Mouse (Mus musculus) hindbrain, embryonic 14.5 days (tissue): Measurements from ENCODE around the gene Unk. TPM values are rescaled to one million over a fixed set of nuclear protein-coding genes. Genes with fewer than 3 reads are reported as not detected.
A peak's percentile ranks its signal among the peaks of the same experiment; 100 is the strongest.

Experiments
- ATAC-seq: fragments of 200-750 bp; cut with Nextera tagmentation; 2 replicates; pipeline ENCODE4 v1.8.0; 2017; ENCODE audit warnings: moderate number of reproducible peaks, mild to moderate bottlenecking, moderate TSS enrichment, moderate library complexity; ENCODE audit not compliant: low FRiP score
- DNase-seq: peaks from one replicate; pipeline ENCODE4 v3.0.0-alpha.2; 2015; ENCODE audit warnings: low spot score
- H3K27ac ChIP-seq: fragments of 300-500 bp; sonication (generic); 2 replicates; pipeline ENCODE4 v1.5.1; 2014; ENCODE audit warnings: mild to moderate bottlenecking, moderate library complexity
- H3K27me3 ChIP-seq: fragments of 300-500 bp; sonication (generic); 2 replicates; pipeline ENCODE4 v1.6.1; 2014; ENCODE audit warnings: mild to moderate bottlenecking, low read length, mixed read lengths; ENCODE audit not compliant: control insufficient read depth, insufficient read depth
- H3K36me3 ChIP-seq: fragments of 300-500 bp; sonication (generic); replicated peaks from 2 replicates; pipeline ENCODE4 v1.6.1; 2014; ENCODE audit not compliant: control insufficient read depth, insufficient read depth
- H3K4me1 ChIP-seq: fragments of 300-500 bp; sonication (generic); replicated peaks from 2 replicates; pipeline ENCODE4 v1.6.1; 2014; ENCODE audit warnings: antibody characterized with exemption, low read length, mixed read lengths; ENCODE audit not compliant: control insufficient read depth, insufficient read depth
- H3K4me2 ChIP-seq: fragments of 300-500 bp; sonication (generic); replicated peaks from 2 replicates; pipeline ENCODE4 v1.6.1; 2014; ENCODE audit warnings: mild to moderate bottlenecking, moderate library complexity
- H3K4me3 ChIP-seq: fragments of 300-500 bp; sonication (generic); replicated peaks from 2 replicates; pipeline ENCODE4 v1.5.1; 2014; ENCODE audit warnings: mild to moderate bottlenecking, low read length
- H3K9ac ChIP-seq: fragments of 300-500 bp; sonication (generic); 2 replicates; pipeline ENCODE4 v1.6.1; 2014
- H3K9me3 ChIP-seq: fragments of 300-500 bp; sonication (generic); 2 replicates; pipeline ENCODE4 v1.6.1; 2016; ENCODE audit warnings: low read length; ENCODE audit not compliant: control insufficient read depth
- WGBS: fragments of 180-500 bp; shearing (Covaris S2); extraction: QIAGEN DNeasy Blood & Tissue Kit; methylation state at CpG from one replicate; pipeline ENCODE4 v1.1.7; 2014; 5-methylcytosine and 5-hydroxymethylcytosine counted together
- polyA plus RNA-seq: library from polyadenylated mRNA; unstranded; fragments of >200 nt; fragmentation: Nextera tagmentation; extraction: Ambion mirVana; gene quantifications from 2 replicates; pipeline ENCODE4 v1.2.1, GENCODE M21; 2014

The Unk gene
- polyA plus RNA-seq: 25.6 and 29.3 TPM in 2 replicates

GRCm38 (mm10) chr11:116030088-116030897 lies at the start of gene Unk:
Unk (plus strand) TSS chr11:116030322.
- under 1% methylated on average over 64 of the region's 67 CpGs for WGBS
- peaks cover 25% of the 10 kb centered on the region for H3K4me1 ChIP-seq
- ATAC-seq (peak; percentile 95), DNase-seq (peak; percentile 99)
- H3K4me3 ChIP-seq: peak within 1 kb of the TSS; percentile 59
- peak within 1 kb of the TSS; percentile 86 for H3K4me2 ChIP-seq
- no peaks in the 10 kb centered on the region for H3K9me3 ChIP-seq
- no peaks in the 10 kb centered on the region for H3K27me3 ChIP-seq
- peak within 1 kb of the TSS; percentile 84 for H3K9ac ChIP-seq
- H3K27ac ChIP-seq: peak within 1 kb of the TSS; percentile 99
- H3K36me3 ChIP-seq: no peaks in the 10 kb centered on the region; the same call in 1 of the 2 replicates

GRCm38 (mm10) chr11:115982472-115982871 lies 47.6 kb upstream of the Unk start:
- Histone ChIP-seq H3K9me3 (no peaks in the 10 kb centered on the region), H3K27ac (no peak overlapping the region), H3K36me3 (no peaks in the 10 kb centered on the region), H3K9ac (no peak overlapping the region), H3K4me2 (no peak overlapping the region), H3K4me3 (no peak overlapping the region), H3K27me3 (peaks cover 2% of the 10 kb centered on the region; the same call in 1 of the 2 replicates), H3K4me1 (no peaks in the 10 kb centered on the region)
- no peak for ATAC-seq
- DNase-seq: no peak
- WGBS: 86% methylated on average over 15 of the region's 15 CpGs

GRCm38 (mm10) chr11:115983291-115983690 lies 46.8 kb upstream of the Unk start:
- WGBS: 82% methylated on average over 8 of the region's 8 CpGs
- no peak for ATAC-seq
- Histone ChIP-seq H3K4me2 (no peak overlapping the region), H3K27ac (no peak overlapping the region), H3K4me3 (no peak overlapping the region), H3K36me3 (no peaks in the 10 kb centered on the region), H3K27me3 (no peaks in the 10 kb centered on the region), H3K9me3 (no peaks in the 10 kb centered on the region), H3K9ac (no peak overlapping the region), H3K4me1 (no peaks in the 10 kb centered on the region)
- DNase-seq: no peak

- Histone ChIP-seq H3K27ac (no peak overlapping the region), H3K9ac (no peak overlapping the region), H3K36me3 (no peaks in the 10 kb centered on the region), H3K4me3 (no peak overlapping the region), H3K27me3 (peaks cover 8% of the 10 kb centered on the region; the same call in 1 of the 2 replicates), H3K4me2 (no peak overlapping the region), H3K9me3 (no peaks in the 10 kb centered on the region), H3K4me1 (no peaks in the 10 kb centered on the region)
- 34% methylated on average over 15 of the region's 15 CpGs for WGBS
- DNase-seq (no peak), ATAC-seq (no peak)
These were observed 40.4 kb upstream of the Unk start for GRCm38 (mm10) chr11:115989686-115990085.

DNA sequence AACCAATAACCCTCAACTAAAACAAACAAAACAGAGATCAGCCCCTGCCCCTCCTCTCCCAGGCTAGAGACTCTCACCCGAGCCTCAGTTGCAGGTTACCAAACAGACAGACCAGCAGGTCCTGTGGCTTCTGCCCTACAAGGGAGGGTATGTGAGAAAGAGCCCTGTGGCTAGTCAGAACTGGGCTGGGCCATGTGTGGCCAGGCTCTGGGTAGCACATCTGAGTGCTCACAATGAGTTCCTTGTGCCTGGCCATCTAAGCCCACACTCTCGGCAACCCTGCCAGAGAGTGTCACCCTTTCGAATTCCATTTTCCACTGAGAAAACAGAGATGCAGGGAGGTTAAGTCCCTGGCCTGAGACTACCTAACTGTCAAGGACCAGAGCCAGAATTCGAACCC lies 38.0 kb upstream of the Unk start:
- no peak overlapping the region for H3K4me3 ChIP-seq

DNA sequence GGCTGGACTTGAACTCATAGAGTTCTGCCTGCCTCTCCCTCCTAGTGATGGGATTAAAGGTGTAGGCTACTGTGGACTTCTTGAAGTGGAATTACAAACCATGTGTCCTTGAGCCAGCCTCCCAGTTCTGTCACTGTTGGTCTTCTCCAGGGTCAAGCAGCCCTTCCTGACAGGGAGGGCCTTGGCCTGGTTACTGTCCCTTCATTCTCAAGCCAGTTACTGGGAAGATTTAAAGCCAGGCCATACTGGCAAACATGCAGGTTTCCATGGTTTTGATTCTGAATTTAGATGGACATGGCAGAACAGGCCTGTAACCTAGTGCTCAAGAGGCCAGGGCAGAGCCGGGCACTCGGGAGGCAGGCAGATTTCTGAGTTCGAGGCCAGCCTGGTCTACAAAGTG lies 34.9 kb upstream of the Unk start:
- DNase-seq: no peak
- WGBS: 97% methylated on average over 3 of the region's 3 CpGs
- H3K9ac ChIP-seq: no peak overlapping the region
- no peak overlapping the region for H3K27ac ChIP-seq
- H3K9me3 ChIP-seq: no peaks in the 10 kb centered on the region
- no peak for ATAC-seq
- H3K4me1 ChIP-seq: no peaks in the 10 kb centered on the region
- no peak overlapping the region for H3K4me2 ChIP-seq
- no peak overlapping the region for H3K4me3 ChIP-seq
- H3K36me3 ChIP-seq: no peaks in the 10 kb centered on the region
- H3K27me3 ChIP-seq: peaks cover 6% of the 10 kb centered on the region; the same call in 1 of the 2 replicates

More for the DNA sequence above, 38.0 kb upstream of the Unk start:
- Histone ChIP-seq H3K4me2 (no peak overlapping the region), H3K9me3 (no peaks in the 10 kb centered on the region), H3K4me1 (no peaks in the 10 kb centered on the region), H3K27me3 (peaks cover 8% of the 10 kb centered on the region; the same call in 1 of the 2 replicates), H3K27ac (no peak overlapping the region), H3K9ac (no peak overlapping the region), H3K36me3 (no peaks in the 10 kb centered on the region)
- 59% methylated on average over 4 of the region's 4 CpGs for WGBS
- DNase-seq: no peak
- no peak for ATAC-seq

GRCm38 (mm10) chr11:115997047-115997446 lies 33.1 kb upstream of the Unk start:
- Histone ChIP-seq H3K27ac (no peak overlapping the region), H3K4me3 (no peak overlapping the region), H3K36me3 (no peaks in the 10 kb centered on the region), H3K9me3 (no peaks in the 10 kb centered on the region), H3K4me1 (no peaks in the 10 kb centered on the region), H3K4me2 (no peak overlapping the region), H3K9ac (no peak overlapping the region), H3K27me3 (peaks cover 6% of the 10 kb centered on the region; the same call in 1 of the 2 replicates)
- ATAC-seq: no peak
- DNase-seq: no peak
- WGBS: 86% methylated on average over 4 of the region's 4 CpGs

- WGBS: 71% methylated on average over 5 of the region's 5 CpGs
- DNase-seq (no peak), ATAC-seq (no peak)
- H3K27ac ChIP-seq: no peak overlapping the region
- no peak overlapping the region for H3K4me3 ChIP-seq
- H3K4me2 ChIP-seq: no peak overlapping the region
- H3K4me1 ChIP-seq: no peaks in the 10 kb centered on the region
- no peaks in the 10 kb centered on the region for H3K36me3 ChIP-seq
- no peak overlapping the region for H3K9ac ChIP-seq
- no peaks in the 10 kb centered on the region for H3K9me3 ChIP-seq
- H3K27me3 ChIP-seq: peaks cover 6% of the 10 kb centered on the region; the same call in 1 of the 2 replicates
These were observed 32.5 kb upstream of the Unk start for GRCm38 (mm10) chr11:115997662-115998061.

GRCm38 (mm10) chr11:115999027-115999426 lies 31.1 kb upstream of the Unk start:
- Histone ChIP-seq H3K4me1 (no peaks in the 10 kb centered on the region), H3K4me3 (no peak overlapping the region), H3K9ac (no peak overlapping the region), H3K27ac (no peak overlapping the region), H3K27me3 (peaks cover 6% of the 10 kb centered on the region; the same call in 1 of the 2 replicates), H3K36me3 (no peaks in the 10 kb centered on the region), H3K9me3 (no peaks in the 10 kb centered on the region), H3K4me2 (no peak overlapping the region)
- DNase-seq: no peak
- ATAC-seq: no peak
- WGBS: 80% methylated on average over 7 of the region's 7 CpGs
